Mouse (Mus musculus) kidney, adult 2 months (tissue): Measurements from ENCODE around the gene Lamtor2.

Source experiments
- CTCF ChIP-seq: fragments of 200-500 bp; conservative IDR thresholded peaks from 2 replicates; pipeline ENCODE4 v1.5.1; 2011; ENCODE audit warnings: low read depth, mild to moderate bottlenecking, control low read depth, low read length, moderate library complexity, mixed read lengths; ENCODE audit not compliant: insufficient read depth, insufficient read length
- POLR2A ChIP-seq: fragments of 200-500 bp; IDR thresholded peaks from one replicate; pipeline ENCODE4 v1.6.1; 2011; ENCODE audit warnings: low read depth, low read length, control low read depth

DNA sequence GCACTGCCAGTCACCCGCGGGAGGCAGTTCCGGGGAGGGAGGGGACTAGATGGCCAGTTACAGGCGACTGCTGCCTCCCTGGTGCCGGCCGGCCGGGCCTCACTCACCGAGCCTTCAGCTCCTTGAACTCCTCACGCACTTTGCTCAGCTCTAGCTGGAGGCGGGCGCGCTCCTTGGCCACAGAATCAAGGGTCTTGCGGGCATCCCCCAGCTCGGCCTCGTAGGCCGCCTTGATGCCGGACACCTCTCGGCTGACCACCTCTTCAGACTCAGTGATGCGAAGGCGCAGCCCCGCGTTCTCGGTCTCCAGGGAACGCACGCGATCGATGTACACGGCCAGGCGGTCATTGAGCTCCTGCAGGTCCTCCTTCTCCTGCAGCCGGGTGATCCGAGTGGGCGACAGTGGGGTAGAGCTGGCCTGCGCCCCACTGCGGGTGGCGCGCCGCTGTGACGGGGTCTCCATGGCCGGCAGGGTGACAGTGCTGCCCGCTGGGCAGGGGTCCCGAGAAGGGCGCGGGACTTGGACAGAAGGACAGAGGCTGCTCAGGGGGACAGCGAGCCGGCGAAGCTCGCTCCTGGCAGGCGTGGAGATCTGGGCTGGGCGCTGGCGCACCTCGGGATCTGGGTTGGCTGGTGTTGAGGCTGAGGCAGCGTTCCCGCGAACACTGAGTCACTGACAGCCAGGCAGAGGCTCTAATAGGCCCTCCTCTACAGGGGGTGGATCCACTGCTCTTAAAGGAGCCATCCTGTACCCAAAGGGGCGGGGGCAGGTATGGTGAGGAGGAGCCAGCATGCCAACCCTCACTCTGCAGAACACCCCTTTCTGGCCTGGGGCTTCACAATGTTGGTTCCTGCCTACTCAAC lies 50.0 kb downstream of the Lamtor2 start:
- TF ChIP-seq CTCF (no peak), POLR2A (peak; percentile 100)
